Mouse (Mus musculus) midbrain, embryonic 14.5 days (tissue): ENCODE results near the gene Tmem247. TPM values are rescaled to one million over a fixed set of nuclear protein-coding genes. Genes with fewer than 3 reads are reported as not detected.

Source experiments
- ATAC-seq: fragments of 200-750 bp; cut with Nextera tagmentation; 2 replicates; pipeline ENCODE4 v1.8.0; 2017; ENCODE audit warnings: moderate number of reproducible peaks, moderate library complexity; ENCODE audit not compliant: low FRiP score, low TSS enrichment
- DNase-seq: peaks from one replicate; pipeline ENCODE4 v3.0.0-alpha.2; 2015
- H3K27ac ChIP-seq: fragments of 300-500 bp; sonication (generic); replicated peaks from 2 replicates; pipeline ENCODE4 v1.5.1; 2014; ENCODE audit warnings: mild to moderate bottlenecking, low read depth, low read length, moderate library complexity
- H3K27me3 ChIP-seq: fragments of 300-500 bp; sonication (generic); 2 replicates; pipeline ENCODE4 v1.6.1; 2014; ENCODE audit warnings: low read length, control low read depth, mixed read lengths; ENCODE audit not compliant: control insufficient read depth, insufficient read depth
- H3K36me3 ChIP-seq: fragments of 300-500 bp; sonication (generic); 2 replicates; pipeline ENCODE4 v1.6.1; 2014; ENCODE audit warnings: low read length, control low read depth; ENCODE audit not compliant: control insufficient read depth, insufficient read depth
- H3K4me1 ChIP-seq: fragments of 300-500 bp; sonication (generic); 2 replicates; pipeline ENCODE4 v1.6.1; 2014; ENCODE audit warnings: mild to moderate bottlenecking, antibody characterized with exemption, low read length, control low read depth; ENCODE audit not compliant: control insufficient read depth, insufficient read depth
- H3K4me2 ChIP-seq: fragments of 300-500 bp; sonication (generic); 2 replicates; pipeline ENCODE4 v1.6.1; 2014; ENCODE audit warnings: mild to moderate bottlenecking, low read length, moderate library complexity
- H3K4me3 ChIP-seq: fragments of 300-500 bp; sonication (generic); replicated peaks from 2 replicates; pipeline ENCODE4 v1.5.1; 2014; ENCODE audit warnings: low read depth, low read length
- H3K9ac ChIP-seq: fragments of 300-500 bp; sonication (generic); replicated peaks from 2 replicates; pipeline ENCODE4 v1.6.1; 2014; ENCODE audit warnings: mild to moderate bottlenecking, low read length, moderate library complexity
- H3K9me3 ChIP-seq: fragments of 300-500 bp; sonication (generic); 2 replicates; pipeline ENCODE4 v1.6.1; 2016; ENCODE audit warnings: low read length, control low read depth, mixed read lengths; ENCODE audit not compliant: control insufficient read depth
- WGBS: fragments of 180-500 bp; shearing (Covaris S2); extraction: QIAGEN DNeasy Blood & Tissue Kit; methylation state at CpG from one replicate; pipeline ENCODE4 v1.1.7; 2014; 5-methylcytosine and 5-hydroxymethylcytosine counted together
- polyA plus RNA-seq: library from polyadenylated mRNA; unstranded; fragments of >200 nt; fragmentation: Nextera tagmentation; extraction: Ambion mirVana; gene quantifications from 2 replicates; pipeline ENCODE4 v1.2.1, GENCODE M21; 2014

Tmem247 gene
- polyA plus RNA-seq, 1 experiment from 2014 or later, result not detected

DNA sequence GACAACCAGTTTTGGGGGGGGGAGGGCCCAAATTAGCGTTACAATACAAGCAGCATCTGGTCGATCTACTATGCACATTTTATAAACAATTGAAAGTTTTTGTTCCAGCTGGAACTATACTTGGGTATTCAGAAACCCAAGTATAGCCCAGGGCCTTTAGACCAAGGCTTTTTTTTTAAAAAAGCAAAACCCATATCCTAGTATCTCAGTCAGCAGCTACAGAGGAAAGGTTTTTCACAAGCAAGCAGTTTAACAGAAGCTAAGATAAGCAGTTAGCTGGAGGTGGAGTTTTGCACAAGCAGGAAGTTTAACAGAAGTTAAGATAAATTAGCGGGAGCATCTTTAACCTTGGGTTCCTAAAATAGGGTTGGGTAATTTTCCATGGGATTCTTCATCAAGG is 9.7 kb downstream of the Tmem247 start:
- no peak overlapping the region for H3K4me2 ChIP-seq
- H3K4me3 ChIP-seq, result no peak overlapping the region
- no peak overlapping the region for H3K9ac ChIP-seq
- no peak for ATAC-seq
- no peak for DNase-seq
- 89% methylated on average over 3 of the region's 3 CpGs for WGBS
- H3K27me3 ChIP-seq, result no peaks in the 10 kb centered on the region
- peaks cover 11% of the 10 kb centered on the region; the same call in 1 of the 2 replicates for H3K9me3 ChIP-seq
- H3K36me3 ChIP-seq, result no peaks in the 10 kb centered on the region
- H3K27ac ChIP-seq, result no peak overlapping the region
- H3K4me1 ChIP-seq, result no peaks in the 10 kb centered on the region

- no peak overlapping the region for H3K4me2 ChIP-seq
- WGBS, result 84% methylated on average over 6 of the region's 6 CpGs
- ATAC-seq (no peak), DNase-seq (no peak)
- H3K9me3 ChIP-seq, result peaks cover 11% of the 10 kb centered on the region; the same call in 1 of the 2 replicates
- no peak overlapping the region for H3K9ac ChIP-seq
- no peak overlapping the region for H3K27ac ChIP-seq
- no peak overlapping the region for H3K4me3 ChIP-seq
- peaks cover 9% of the 10 kb centered on the region for H3K4me1 ChIP-seq
- H3K27me3 ChIP-seq, result no peaks in the 10 kb centered on the region
- no peaks in the 10 kb centered on the region for H3K36me3 ChIP-seq
Measured at GRCm38 (mm10) chr17:86929355-86929754, 12.2 kb downstream of the Tmem247 start.

GRCm38 (mm10) chr17:86929981-86930380 is 12.8 kb downstream of the Tmem247 start:
- DNase-seq (no peak), ATAC-seq (no peak)
- no peaks in the 10 kb centered on the region for H3K27me3 ChIP-seq
- H3K27ac ChIP-seq, result no peak overlapping the region
- H3K36me3 ChIP-seq, result no peaks in the 10 kb centered on the region
- H3K9me3 ChIP-seq, result peaks cover 11% of the 10 kb centered on the region; the same call in 1 of the 2 replicates
- H3K4me2 ChIP-seq, result no peak overlapping the region
- H3K4me1 ChIP-seq, result peaks cover 9% of the 10 kb centered on the region
- no peak overlapping the region for H3K4me3 ChIP-seq
- no peak overlapping the region for H3K9ac ChIP-seq

DNA sequence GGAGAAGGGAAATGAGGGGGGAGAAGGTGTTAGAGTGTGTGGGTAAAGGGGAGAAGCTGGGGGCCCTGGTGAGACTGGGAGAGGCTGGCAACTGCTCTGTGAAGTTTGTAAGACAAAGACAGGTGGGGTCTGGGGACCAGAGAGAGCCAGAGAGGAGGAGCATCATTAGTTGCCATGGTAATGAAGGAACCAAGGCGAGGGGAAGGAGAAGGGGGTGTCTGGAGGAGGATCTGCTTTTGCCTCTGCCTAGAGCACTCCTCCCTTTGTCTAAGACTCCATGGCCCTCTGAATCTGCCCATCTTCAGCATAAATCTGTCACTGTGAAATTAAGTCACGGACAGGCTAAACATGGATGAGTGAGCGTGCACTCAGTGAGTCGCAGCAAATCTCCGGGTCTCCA is 15.7 kb downstream of the Tmem247 start:
- Histone ChIP-seq H3K4me2 (peak overlapping the region; percentile 7; the same call in 1 of the 2 replicates), H3K36me3 (no peaks in the 10 kb centered on the region), H3K27ac (peak overlapping the region; percentile 53), H3K4me3 (no peak overlapping the region), H3K27me3 (no peaks in the 10 kb centered on the region), H3K9me3 (no peaks in the 10 kb centered on the region), H3K4me1 (peaks cover 9% of the 10 kb centered on the region), H3K9ac (no peak overlapping the region; the same call in 1 of the 2 replicates)
- 16% methylated on average over 5 of the region's 5 CpGs for WGBS
- ATAC-seq (peak; percentile 61; the same call in 1 of the 2 replicates), DNase-seq (peak; percentile 70)

DNA sequence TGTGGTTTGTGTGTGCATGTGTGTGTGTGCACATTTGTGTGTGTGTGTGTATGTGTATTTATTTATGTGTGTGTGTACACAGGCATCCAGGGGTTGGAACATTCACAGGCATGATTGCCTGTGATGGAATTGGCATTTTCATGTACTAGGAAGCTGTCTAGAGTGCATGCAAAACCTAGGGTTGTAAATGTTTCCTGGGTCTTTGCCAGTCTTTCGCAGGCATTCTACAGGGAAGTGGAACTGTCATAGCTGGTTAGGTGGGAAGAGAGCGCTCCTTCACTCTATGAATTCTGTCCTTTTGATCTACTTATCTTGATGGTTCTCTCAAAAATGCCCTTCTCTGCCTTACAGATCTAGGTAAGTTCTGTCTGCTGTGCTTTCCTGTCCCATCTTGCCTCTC is 19.9 kb downstream of the Tmem247 start:
- WGBS, result 62% methylated on average over 2 of the region's 2 CpGs
- ATAC-seq, result no peak

GRCm38 (mm10) chr17:86937497-86938155 is 20.5 kb downstream of the Tmem247 start:
- Histone ChIP-seq H3K27ac (no peak overlapping the region), H3K9me3 (no peaks in the 10 kb centered on the region), H3K9ac (no peak overlapping the region; the same call in 1 of the 2 replicates), H3K27me3 (no peaks in the 10 kb centered on the region), H3K4me1 (peaks cover 12% of the 10 kb centered on the region), H3K4me2 (peak overlapping the region; percentile 50), H3K36me3 (no peaks in the 10 kb centered on the region), H3K4me3 (peak overlapping the region; percentile 25)
- DNase-seq, result peak; percentile 85
- peak; percentile 82 for ATAC-seq
- 2% methylated on average over 20 of the region's 20 CpGs for WGBS

More for the DNA sequence above, 19.9 kb downstream of the Tmem247 start:
- no peak overlapping the region for H3K27ac ChIP-seq
- H3K27me3 ChIP-seq, result no peaks in the 10 kb centered on the region
- peak; percentile 14 for DNase-seq
- no peak overlapping the region for H3K4me3 ChIP-seq
- H3K36me3 ChIP-seq, result no peaks in the 10 kb centered on the region
- H3K4me1 ChIP-seq, result peaks cover 12% of the 10 kb centered on the region
- no peak overlapping the region; the same call in 1 of the 2 replicates for H3K9ac ChIP-seq
- peak overlapping the region; percentile 50 for H3K4me2 ChIP-seq
- no peaks in the 10 kb centered on the region for H3K9me3 ChIP-seq

DNA sequence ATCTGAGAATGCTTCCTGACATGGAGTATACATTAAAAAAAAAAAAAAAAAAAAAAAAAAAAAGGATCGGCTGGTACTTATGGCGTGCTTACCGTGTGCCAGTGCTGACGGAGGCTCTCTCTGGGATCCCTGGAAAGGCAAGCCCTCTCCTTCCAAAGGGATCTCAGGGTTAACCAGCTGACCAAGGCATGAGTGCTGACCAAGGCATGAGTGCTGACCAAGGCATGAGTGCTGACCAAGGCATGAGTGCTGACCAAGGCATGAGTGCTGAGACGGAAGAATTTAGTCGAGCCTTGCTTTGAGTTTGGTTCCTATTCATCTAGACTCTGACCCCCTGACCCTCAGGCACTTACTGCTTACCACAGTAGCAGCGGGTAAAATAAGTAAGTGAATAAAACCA is 21.5 kb downstream of the Tmem247 start:
- DNase-seq (no peak), ATAC-seq (no peak)
- Histone ChIP-seq H3K4me1 (0 out of 2 replicates have a peak, but pooled peaks cover 4% of the 10 kb centered on the region), H3K9me3 (no peaks in the 10 kb centered on the region), H3K9ac (no peak overlapping the region), H3K4me2 (no peak overlapping the region), H3K4me3 (no peak overlapping the region), H3K27ac (no peak overlapping the region), H3K27me3 (no peaks in the 10 kb centered on the region), H3K36me3 (no peaks in the 10 kb centered on the region)
- WGBS, result 64% methylated on average over 7 of the region's 7 CpGs

DNA sequence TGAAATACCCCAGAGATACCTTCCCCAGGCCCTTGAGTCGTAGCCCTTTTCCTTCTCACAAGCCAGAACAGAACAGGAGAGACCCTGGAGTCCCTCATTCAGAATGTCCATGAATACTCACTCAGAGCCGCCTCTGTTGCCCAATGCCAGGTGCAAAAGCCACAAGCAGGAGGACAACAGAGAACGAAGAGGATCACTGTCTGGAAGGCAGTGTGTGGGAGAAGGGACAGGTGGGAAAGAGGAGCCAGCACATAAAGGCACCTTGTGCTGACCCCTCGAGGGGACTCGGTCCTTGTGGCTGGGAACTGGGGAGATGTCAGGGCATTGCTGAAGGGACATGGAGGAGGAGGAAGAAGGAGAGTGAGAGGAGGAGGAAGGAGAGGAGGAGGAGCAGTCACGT is 25.0 kb downstream of the Tmem247 start:
- no peaks in the 10 kb centered on the region for H3K27me3 ChIP-seq
- H3K9ac ChIP-seq, result no peak overlapping the region
- WGBS, result 72% methylated on average over 6 of the region's 6 CpGs
- no peak overlapping the region for H3K4me3 ChIP-seq
- no peaks in the 10 kb centered on the region for H3K36me3 ChIP-seq
- no peak for ATAC-seq
- DNase-seq, result no peak
- no peaks in the 10 kb centered on the region for H3K9me3 ChIP-seq
- H3K4me1 ChIP-seq, result 0 out of 2 replicates have a peak, but pooled peaks cover 4% of the 10 kb centered on the region
- no peak overlapping the region for H3K27ac ChIP-seq
- H3K4me2 ChIP-seq, result no peak overlapping the region

GRCm38 (mm10) chr17:86943158-86943557 is 26.0 kb downstream of the Tmem247 start:
- ATAC-seq (no peak), DNase-seq (no peak)
- no peak overlapping the region for H3K27ac ChIP-seq
- H3K4me3 ChIP-seq, result no peak overlapping the region
- no peak overlapping the region for H3K4me2 ChIP-seq
- H3K4me1 ChIP-seq, result peaks cover 7% of the 10 kb centered on the region; the same call in 1 of the 2 replicates
- no peak overlapping the region for H3K9ac ChIP-seq
- no peaks in the 10 kb centered on the region for H3K36me3 ChIP-seq
- H3K9me3 ChIP-seq, result no peaks in the 10 kb centered on the region
- H3K27me3 ChIP-seq, result no peaks in the 10 kb centered on the region
- 91% methylated on average over 6 of the region's 6 CpGs for WGBS
